ENCODE assay signal across 13 mouse cellular contexts in the genomic region with DNA sequence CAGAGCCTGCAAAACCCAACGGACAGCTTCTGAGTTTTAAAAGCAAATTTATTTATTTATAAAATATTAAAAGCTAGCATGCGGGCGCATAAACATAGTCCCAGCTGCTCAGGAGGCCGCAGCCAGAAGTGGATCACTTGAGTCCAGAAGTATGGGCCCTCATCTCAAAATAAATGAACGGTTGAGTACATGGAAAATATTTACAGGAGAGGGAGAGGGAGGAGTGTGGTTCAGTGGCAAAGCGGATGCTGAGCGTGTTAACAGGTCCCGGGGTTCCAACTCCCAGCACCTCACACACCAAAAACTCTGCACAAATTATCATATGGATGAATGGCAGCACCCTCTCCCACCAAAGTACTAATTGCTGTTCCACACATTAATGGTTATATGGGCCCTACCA. TPM values are rescaled to one million over a fixed set of nuclear protein-coding genes. Genes with fewer than 3 reads are reported as not detected.
"Had no signal": no experiment of that assay in that cellular context is flagged by ENCODE, and none has a peak within 500 bp of the region (broad histone marks: within the 10 kb centered on the region; RNA-seq: fewer than 3 reads in every experiment).

No protein-coding gene starts in this region.

- ATAC-seq: intestine, embryonic 16.5 days; midbrain, embryonic 15.5 days had no signal

- H3K4me2 ChIP-seq: lung, embryonic 15.5 days had no signal

- H3K9me3 ChIP-seq: kidney, embryonic 15.5 days; limb, embryonic 13.5 days; lung, embryonic 15.5 days; midbrain, embryonic 15.5 days had no signal

- DNase-seq: kidney, adult 2 months; kidney, postnatal 14 days; left cerebral cortex, postnatal 4 days; right cerebral cortex, postnatal 4 days had no signal

- H3K4me3 ChIP-seq: kidney, embryonic 15.5 days; limb, embryonic 13.5 days; lung, embryonic 15.5 days; midbrain, embryonic 15.5 days had no signal

- H3K27ac ChIP-seq: kidney, embryonic 15.5 days; limb, embryonic 13.5 days; liver, embryonic 14.5 days; lung, embryonic 15.5 days; midbrain, embryonic 15.5 days had no signal

- H3K27me3 ChIP-seq: kidney, embryonic 15.5 days; limb, embryonic 13.5 days; lung, embryonic 15.5 days; midbrain, embryonic 15.5 days had no signal

- H3K36me3 ChIP-seq: kidney, embryonic 15.5 days; limb, embryonic 13.5 days; lung, embryonic 15.5 days; midbrain, embryonic 15.5 days had no signal

- H3K9ac ChIP-seq: kidney, embryonic 15.5 days; limb, embryonic 13.5 days; liver, embryonic 14.5 days; lung, embryonic 15.5 days; midbrain, embryonic 15.5 days had no signal

RNA-seq across cellular contexts. Expression of a gene that starts 25.9 kb away (rescaled TPM):
- polyA plus RNA-seq: intestine, embryonic 16.5 days; kidney, adult 2 months; kidney, embryonic 15.5 days; large intestine, adult 2 months; limb, embryonic 13.5 days; liver, adult 2 months; liver, embryonic 14.5 days; stomach, embryonic 14.5 days had no signal
